Mouse (Mus musculus) midbrain, embryonic 14.5 days (tissue): ENCODE data around the gene Npas1. TPM values are rescaled to one million over a fixed set of nuclear protein-coding genes. Genes with fewer than 3 reads are reported as not detected.

ENCODE experiments used
- ATAC-seq: fragments of 200-750 bp; cut with Nextera tagmentation; 2 replicates; pipeline ENCODE4 v1.8.0; 2017; ENCODE audit warnings: moderate number of reproducible peaks, moderate library complexity; ENCODE audit not compliant: low FRiP score, low TSS enrichment
- DNase-seq: peaks from one replicate; pipeline ENCODE4 v3.0.0-alpha.2; 2015
- H3K27ac ChIP-seq: fragments of 300-500 bp; sonication (generic); replicated peaks from 2 replicates; pipeline ENCODE4 v1.5.1; 2014; ENCODE audit warnings: mild to moderate bottlenecking, low read depth, low read length, moderate library complexity
- H3K27me3 ChIP-seq: fragments of 300-500 bp; sonication (generic); 2 replicates; pipeline ENCODE4 v1.6.1; 2014; ENCODE audit warnings: low read length, control low read depth, mixed read lengths; ENCODE audit not compliant: control insufficient read depth, insufficient read depth
- H3K36me3 ChIP-seq: fragments of 300-500 bp; sonication (generic); 2 replicates; pipeline ENCODE4 v1.6.1; 2014; ENCODE audit warnings: low read length, control low read depth; ENCODE audit not compliant: control insufficient read depth, insufficient read depth
- H3K4me1 ChIP-seq: fragments of 300-500 bp; sonication (generic); 2 replicates; pipeline ENCODE4 v1.6.1; 2014; ENCODE audit warnings: mild to moderate bottlenecking, antibody characterized with exemption, low read length, control low read depth; ENCODE audit not compliant: control insufficient read depth, insufficient read depth
- H3K4me2 ChIP-seq: fragments of 300-500 bp; sonication (generic); 2 replicates; pipeline ENCODE4 v1.6.1; 2014; ENCODE audit warnings: mild to moderate bottlenecking, low read length, moderate library complexity
- H3K4me3 ChIP-seq: fragments of 300-500 bp; sonication (generic); replicated peaks from 2 replicates; pipeline ENCODE4 v1.5.1; 2014; ENCODE audit warnings: low read depth, low read length
- H3K9ac ChIP-seq: fragments of 300-500 bp; sonication (generic); replicated peaks from 2 replicates; pipeline ENCODE4 v1.6.1; 2014; ENCODE audit warnings: mild to moderate bottlenecking, low read length, moderate library complexity
- H3K9me3 ChIP-seq: fragments of 300-500 bp; sonication (generic); 2 replicates; pipeline ENCODE4 v1.6.1; 2016; ENCODE audit warnings: low read length, control low read depth, mixed read lengths; ENCODE audit not compliant: control insufficient read depth
- WGBS: fragments of 180-500 bp; shearing (Covaris S2); extraction: QIAGEN DNeasy Blood & Tissue Kit; methylation state at CpG from one replicate; pipeline ENCODE4 v1.1.7; 2014; 5-methylcytosine and 5-hydroxymethylcytosine counted together
- polyA plus RNA-seq: library from polyadenylated mRNA; unstranded; fragments of >200 nt; fragmentation: Nextera tagmentation; extraction: Ambion mirVana; gene quantifications from 2 replicates; pipeline ENCODE4 v1.2.1, GENCODE M21; 2014

The Npas1 gene
- polyA plus RNA-seq, 1 experiment from 2014 or later: 3.7 TPM

DNA sequence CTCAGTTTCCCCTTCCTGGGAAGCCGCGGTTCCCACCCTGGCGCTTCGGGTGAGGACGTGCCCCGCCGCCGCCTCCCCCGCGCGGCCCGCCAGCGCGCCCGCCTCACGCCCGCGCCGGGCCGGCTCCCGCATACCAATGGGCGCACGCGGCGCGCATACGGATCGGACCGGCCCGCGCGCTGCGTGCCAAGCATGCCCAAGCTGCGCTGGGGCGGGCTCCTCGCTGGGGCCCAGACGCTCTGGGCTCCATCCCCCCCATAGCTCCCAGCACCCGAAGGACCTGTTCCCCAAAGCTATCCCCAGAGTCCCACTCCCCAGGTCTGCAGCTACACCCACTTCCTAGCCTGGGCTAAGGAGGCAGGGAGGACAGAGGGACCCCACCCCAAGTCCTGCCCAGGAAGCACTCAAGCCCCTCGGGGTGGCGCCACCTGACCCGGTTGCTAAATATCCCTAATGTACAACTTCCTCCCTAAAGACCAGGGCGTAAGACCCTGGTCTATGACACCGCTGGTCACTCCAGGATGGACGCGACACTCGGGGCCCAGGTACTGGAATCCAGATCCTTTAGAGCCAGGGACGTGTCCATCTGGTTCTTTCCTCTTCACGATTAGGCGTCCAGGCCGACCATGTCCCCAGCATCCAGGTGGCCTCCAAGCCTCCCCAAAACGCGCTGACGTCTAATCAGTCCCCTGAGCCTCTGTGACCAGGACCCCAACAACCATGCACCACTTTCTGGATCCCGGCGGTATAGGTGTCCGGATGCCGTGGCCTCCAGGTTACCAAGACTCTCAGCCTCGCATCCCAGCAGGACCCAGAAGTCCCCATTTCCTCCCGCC, 1.5 kb downstream of the Npas1 start:
- Histone ChIP-seq H3K9ac (no peak overlapping the region), H3K4me3 (peak overlapping the region; percentile 30), H3K4me1 (peaks cover 8% of the 10 kb centered on the region), H3K27me3 (peaks cover 59% of the 10 kb centered on the region), H3K36me3 (no peaks in the 10 kb centered on the region), H3K27ac (no peak overlapping the region), H3K9me3 (no peaks in the 10 kb centered on the region), H3K4me2 (peak overlapping the region; percentile 51)
- WGBS: 2% methylated on average over 59 of the region's 59 CpGs
- ATAC-seq (no peak), DNase-seq (peak; percentile 65)

DNA sequence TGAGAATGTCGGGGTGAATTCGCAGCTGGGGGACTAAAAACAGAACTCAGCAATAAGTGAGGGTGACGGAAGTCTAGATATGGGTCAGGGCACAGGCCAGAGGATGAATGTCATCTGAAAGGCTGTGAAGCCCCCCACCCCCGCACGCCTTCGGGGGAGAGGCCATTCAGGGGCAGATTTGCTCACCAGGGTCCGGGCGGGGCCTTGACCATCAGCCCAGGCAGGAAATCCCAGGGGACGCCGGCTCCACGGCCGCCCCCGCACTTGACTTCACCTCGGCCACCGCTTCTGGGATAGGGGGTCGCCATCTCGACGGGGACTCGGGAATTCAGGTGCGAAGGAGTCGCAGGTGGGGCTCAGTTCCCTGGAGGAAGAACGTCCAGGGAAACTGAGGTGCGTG, 2.2 kb downstream of the Npas1 start:
- Histone ChIP-seq H3K9me3 (no peaks in the 10 kb centered on the region), H3K4me2 (peak overlapping the region; percentile 51), H3K36me3 (no peaks in the 10 kb centered on the region), H3K9ac (no peak overlapping the region), H3K27ac (no peak overlapping the region), H3K4me3 (peak overlapping the region; percentile 30), H3K27me3 (peaks cover 63% of the 10 kb centered on the region), H3K4me1 (peaks cover 8% of the 10 kb centered on the region)
- WGBS: 6% methylated on average over 23 of the region's 23 CpGs
- ATAC-seq (no peak), DNase-seq (no peak)

DNA sequence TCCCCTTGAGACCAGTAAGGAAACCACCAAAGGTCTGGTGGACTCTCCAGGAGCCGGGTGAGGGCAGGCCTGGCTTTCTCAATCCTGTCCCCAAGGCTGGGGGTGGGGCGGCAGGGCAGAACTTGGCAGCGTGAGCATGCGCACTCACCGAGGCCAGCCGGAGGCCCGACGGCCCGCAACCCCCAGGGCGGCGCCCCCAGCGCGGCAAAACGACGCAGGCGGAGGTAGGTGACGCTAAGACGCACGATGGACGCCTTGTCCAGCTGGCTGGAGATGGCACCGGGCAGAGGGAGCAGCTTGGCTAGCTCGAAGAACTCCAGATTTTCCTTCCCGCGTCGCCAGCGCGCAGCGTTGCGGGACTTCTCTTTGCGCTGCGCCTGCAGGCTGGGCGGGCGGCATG, 3.1 kb downstream of the Npas1 start:
- Histone ChIP-seq H3K4me2 (peak overlapping the region; percentile 13; the same call in 1 of the 2 replicates), H3K36me3 (no peaks in the 10 kb centered on the region), H3K4me3 (peak overlapping the region; percentile 5; the same call in 1 of the 2 replicates), H3K27me3 (peaks cover 63% of the 10 kb centered on the region), H3K9me3 (no peaks in the 10 kb centered on the region), H3K4me1 (peaks cover 8% of the 10 kb centered on the region), H3K27ac (no peak overlapping the region), H3K9ac (no peak overlapping the region)
- 4% methylated on average over 33 of the region's 33 CpGs for WGBS
- DNase-seq (no peak), ATAC-seq (no peak)

DNA sequence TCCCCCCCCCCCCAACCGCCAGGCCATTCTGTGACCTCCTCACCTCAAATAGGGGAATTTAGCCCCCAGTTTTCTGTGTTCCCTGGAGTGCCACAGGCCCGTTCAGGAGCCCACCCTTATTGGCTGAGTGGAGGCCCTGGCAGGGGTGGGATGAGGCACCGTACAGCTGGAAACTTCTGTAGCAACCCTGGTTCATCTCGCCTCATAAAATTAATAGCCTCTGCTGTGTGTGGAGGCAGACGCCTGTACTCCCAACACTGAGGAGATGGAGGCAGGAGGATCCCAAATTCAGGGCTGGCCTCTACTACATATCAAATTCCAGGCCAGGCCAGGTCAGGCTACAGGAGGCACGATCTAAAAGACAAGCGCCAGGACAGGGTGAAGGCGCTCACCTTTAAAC, 3.7 kb downstream of the Npas1 start:
- 67% methylated on average over 8 of the region's 8 CpGs for WGBS
- no peaks in the 10 kb centered on the region for H3K9me3 ChIP-seq
- H3K4me1 ChIP-seq: peaks cover 8% of the 10 kb centered on the region
- H3K4me2 ChIP-seq: no peak overlapping the region
- no peak overlapping the region for H3K9ac ChIP-seq
- no peak for ATAC-seq
- H3K27ac ChIP-seq: no peak overlapping the region
- DNase-seq: no peak
- H3K27me3 ChIP-seq: peaks cover 63% of the 10 kb centered on the region
- H3K36me3 ChIP-seq: no peaks in the 10 kb centered on the region
- no peak overlapping the region for H3K4me3 ChIP-seq

DNA sequence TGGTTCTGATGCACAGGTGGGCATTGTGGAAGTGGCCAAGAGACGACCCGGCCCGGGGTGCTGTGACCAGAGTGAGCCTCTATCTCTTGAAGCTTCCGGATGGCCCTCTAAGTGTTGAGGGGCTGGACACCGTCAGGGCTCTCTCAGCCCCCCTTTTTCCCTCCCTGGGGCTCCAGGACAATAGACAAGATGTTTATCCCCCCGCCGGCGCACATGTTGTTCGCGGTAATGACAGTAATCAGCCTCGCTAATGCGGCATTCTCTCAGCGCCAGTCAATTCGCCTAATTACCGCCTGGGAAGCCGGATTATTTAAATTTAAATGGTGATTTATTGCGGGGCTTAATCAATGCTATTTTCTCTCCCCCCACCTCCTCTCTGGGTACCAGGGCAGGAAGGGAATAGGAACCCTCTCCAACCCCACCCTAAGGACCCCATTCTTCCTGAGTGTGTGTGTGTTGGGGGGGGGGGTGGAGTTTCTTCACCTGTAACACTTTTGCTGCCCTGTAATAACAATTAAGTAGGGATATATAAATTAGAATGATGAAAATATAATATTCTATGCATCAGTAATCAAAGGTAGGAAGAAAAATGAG, 5.3 kb downstream of the Npas1 start:
- Histone ChIP-seq H3K4me3 (no peak overlapping the region), H3K36me3 (no peaks in the 10 kb centered on the region), H3K27ac (no peak overlapping the region), H3K9me3 (no peaks in the 10 kb centered on the region), H3K9ac (no peak overlapping the region), H3K4me2 (0 out of 2 replicates have a peak overlapping the region, but pooled peaks have one; percentile 8), H3K27me3 (peaks cover 59% of the 10 kb centered on the region), H3K4me1 (peaks cover 8% of the 10 kb centered on the region)
- WGBS: 5% methylated on average over 17 of the region's 17 CpGs
- DNase-seq (peak; percentile 58), ATAC-seq (no peak)

DNA sequence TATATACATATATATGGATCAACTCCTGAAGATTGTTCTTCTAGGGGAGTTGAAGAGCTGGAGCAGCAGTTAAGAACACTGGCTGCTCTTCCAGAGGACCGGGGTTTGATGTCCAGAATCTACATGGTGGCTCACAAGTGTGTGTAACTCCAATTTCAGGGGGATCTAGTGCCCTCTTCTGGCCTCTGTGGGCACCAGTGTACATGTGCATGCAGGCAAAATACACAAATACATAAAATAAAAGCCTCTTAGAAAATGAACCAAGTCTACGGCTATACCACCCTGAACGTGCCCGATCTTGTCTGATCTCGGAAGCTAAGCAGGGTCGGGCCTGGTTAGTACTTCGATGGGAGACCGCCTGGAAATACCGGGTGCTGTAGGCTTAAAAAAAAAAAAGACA, 6.0 kb downstream of the Npas1 start:
- WGBS: 36% methylated on average over 9 of the region's 9 CpGs
- H3K27ac ChIP-seq: no peak overlapping the region
- no peaks in the 10 kb centered on the region for H3K36me3 ChIP-seq
- DNase-seq (peak; percentile 52), ATAC-seq (no peak)
- peaks cover 52% of the 10 kb centered on the region for H3K27me3 ChIP-seq
- no peak overlapping the region for H3K4me2 ChIP-seq
- H3K9ac ChIP-seq: no peak overlapping the region
- H3K4me1 ChIP-seq: peaks cover 7% of the 10 kb centered on the region
- H3K4me3 ChIP-seq: no peak overlapping the region
- no peaks in the 10 kb centered on the region for H3K9me3 ChIP-seq

DNA sequence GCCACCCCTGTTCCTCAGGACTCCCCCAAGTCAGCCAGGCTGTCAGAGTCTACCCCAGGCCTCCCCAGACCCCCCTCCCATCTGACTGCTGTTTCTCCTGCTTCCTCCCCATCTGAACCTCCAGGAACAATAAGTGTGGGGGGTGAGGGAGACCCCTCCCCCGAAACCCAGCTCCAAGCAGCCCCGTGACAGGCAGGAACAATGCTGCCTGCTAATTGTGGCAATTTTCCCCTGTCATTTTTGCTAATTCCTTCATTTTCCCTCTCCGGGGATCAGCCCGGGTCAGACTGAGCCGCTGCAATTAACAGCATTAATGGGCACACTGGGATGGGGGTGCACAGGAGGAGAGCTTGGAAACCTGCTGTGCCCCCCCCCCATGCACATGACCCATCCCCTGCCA, 9.4 kb downstream of the Npas1 start:
- H3K4me3 ChIP-seq: no peak overlapping the region
- H3K27ac ChIP-seq: no peak overlapping the region
- no peaks in the 10 kb centered on the region for H3K9me3 ChIP-seq
- H3K9ac ChIP-seq: no peak overlapping the region
- H3K4me2 ChIP-seq: no peak overlapping the region
- H3K4me1 ChIP-seq: no peaks in the 10 kb centered on the region
- no peaks in the 10 kb centered on the region for H3K36me3 ChIP-seq
- ATAC-seq (no peak), DNase-seq (no peak)
- peaks cover 18% of the 10 kb centered on the region; the same call in 1 of the 2 replicates for H3K27me3 ChIP-seq
- 24% methylated on average over 5 of the region's 5 CpGs for WGBS

DNA sequence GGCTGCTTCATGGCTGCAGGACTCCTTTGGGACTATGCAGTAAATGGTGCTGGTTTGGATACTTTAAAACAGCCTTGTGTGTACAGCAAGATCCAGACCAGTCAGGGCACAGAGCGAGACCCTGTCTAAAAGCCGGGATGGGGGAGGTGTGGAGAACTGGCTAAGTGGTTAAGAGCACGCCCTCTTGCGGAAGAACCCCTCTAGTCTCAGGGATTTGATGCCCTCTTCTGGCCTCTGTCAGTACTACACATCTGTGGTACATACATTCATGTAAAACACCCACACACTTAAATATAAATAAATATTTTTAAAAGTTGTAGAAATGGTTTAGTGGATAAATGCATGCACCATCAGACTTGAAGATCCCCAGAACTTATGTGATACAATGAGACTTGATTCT, 11.0 kb downstream of the Npas1 start:
- no peaks in the 10 kb centered on the region for H3K4me1 ChIP-seq
- no peak overlapping the region for H3K27ac ChIP-seq
- H3K4me2 ChIP-seq: no peak overlapping the region
- WGBS: 70% methylated on average over 4 of the region's 4 CpGs
- H3K9ac ChIP-seq: no peak overlapping the region
- H3K4me3 ChIP-seq: no peak overlapping the region
- no peaks in the 10 kb centered on the region for H3K9me3 ChIP-seq
- H3K36me3 ChIP-seq: no peaks in the 10 kb centered on the region
- DNase-seq (no peak), ATAC-seq (no peak)
- peaks cover 6% of the 10 kb centered on the region; the same call in 1 of the 2 replicates for H3K27me3 ChIP-seq

DNA sequence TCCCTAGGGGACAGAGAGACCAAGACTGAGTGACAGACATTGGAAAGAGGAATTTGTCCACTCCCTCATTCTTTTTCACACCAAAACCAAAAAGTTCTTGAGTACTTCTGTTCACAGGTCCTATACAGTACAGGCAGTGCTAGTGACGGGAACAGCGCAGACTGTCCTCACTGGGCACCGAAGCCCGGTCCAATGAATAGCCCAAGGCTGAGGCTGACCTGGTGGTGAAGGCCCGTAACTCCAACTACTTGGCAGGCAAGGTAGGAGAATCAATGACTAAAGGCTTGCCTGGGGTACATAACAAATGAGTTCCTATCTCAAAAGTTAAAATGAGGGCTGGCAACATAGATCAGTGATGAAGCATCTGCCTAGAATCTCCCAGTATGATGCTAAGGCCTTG, 12.0 kb downstream of the Npas1 start:
- Histone ChIP-seq H3K4me3 (no peak overlapping the region), H3K4me1 (no peaks in the 10 kb centered on the region), H3K27me3 (peaks cover 2% of the 10 kb centered on the region; the same call in 1 of the 2 replicates), H3K9ac (no peak overlapping the region), H3K36me3 (no peaks in the 10 kb centered on the region), H3K27ac (no peak overlapping the region), H3K9me3 (no peaks in the 10 kb centered on the region), H3K4me2 (no peak overlapping the region)
- ATAC-seq (no peak), DNase-seq (no peak)
- 94% methylated on average over 5 of the region's 5 CpGs for WGBS
